Mouse (Mus musculus) limb, embryonic 14.5 days (tissue): ENCODE data around the gene Lrba. TPM values are rescaled to one million over a fixed set of nuclear protein-coding genes. Genes with fewer than 3 reads are reported as not detected.

ENCODE experiments used
- ATAC-seq: fragments of 200-750 bp; cut with Nextera tagmentation; 2 replicates; pipeline ENCODE4 v1.8.0; 2017; ENCODE audit warnings: low read depth, moderate number of reproducible peaks, moderate TSS enrichment; ENCODE audit not compliant: low FRiP score
- DNase-seq: peaks from one replicate; pipeline ENCODE4 v3.0.0-alpha.2; 2015; ENCODE audit warnings: low spot score
- H3K27ac ChIP-seq: fragments of 300-500 bp; sonication (generic); replicated peaks from 2 replicates; pipeline ENCODE4 v1.5.1; 2014; ENCODE audit warnings: low read depth, mild to moderate bottlenecking, low read length, moderate library complexity, mixed read lengths
- H3K27me3 ChIP-seq: fragments of 300-500 bp; sonication (generic); 2 replicates; pipeline ENCODE4 v1.6.1; 2014; ENCODE audit warnings: low read length, mixed read lengths; ENCODE audit not compliant: control insufficient read depth, insufficient read depth
- H3K36me3 ChIP-seq: fragments of 300-500 bp; sonication (generic); 2 replicates; pipeline ENCODE4 v1.6.1; 2014; ENCODE audit warnings: mild to moderate bottlenecking, low read length, moderate library complexity, mixed read lengths; ENCODE audit not compliant: control insufficient read depth, insufficient read depth
- H3K4me1 ChIP-seq: fragments of 300-500 bp; sonication (generic); 2 replicates; pipeline ENCODE4 v1.6.1; 2014; ENCODE audit warnings: antibody characterized with exemption, low read length, mixed read lengths; ENCODE audit not compliant: control insufficient read depth, insufficient read depth
- H3K4me2 ChIP-seq: fragments of 300-500 bp; sonication (generic); replicated peaks from 2 replicates; pipeline ENCODE4 v1.6.1; 2014; ENCODE audit warnings: low read depth, mild to moderate bottlenecking, low read length, moderate library complexity; ENCODE audit not compliant: severe bottlenecking
- H3K4me3 ChIP-seq: fragments of 300-500 bp; sonication (generic); replicated peaks from 2 replicates; pipeline ENCODE4 v1.5.1; 2014; ENCODE audit warnings: low read length
- H3K9ac ChIP-seq: fragments of 300-500 bp; sonication (generic); 2 replicates; pipeline ENCODE4 v1.6.1; 2014; ENCODE audit warnings: mild to moderate bottlenecking, low read depth, low read length, moderate library complexity; ENCODE audit not compliant: severe bottlenecking
- H3K9me3 ChIP-seq: fragments of 300-500 bp; sonication (generic); 2 replicates; pipeline ENCODE4 v1.6.1; 2016; ENCODE audit warnings: low read length; ENCODE audit not compliant: control insufficient read depth
- POLR2A ChIP-seq: fragments of 200-500 bp; IDR thresholded peaks from 2 replicates; pipeline ENCODE4 v1.8.0; 2012; ENCODE audit warnings: inconsistent platforms, mild to moderate bottlenecking, moderate library complexity, borderline replicate concordance; ENCODE audit not compliant: insufficient read depth, insufficient read length; ENCODE audit errors: extremely low read depth
- WGBS: fragments of 180-500 bp; shearing (Covaris S2); extraction: QIAGEN DNeasy Blood & Tissue Kit; methylation state at CpG from one replicate; pipeline ENCODE4 v1.1.7; 2014; 5-methylcytosine and 5-hydroxymethylcytosine counted together
- polyA plus RNA-seq, 2 experiments: library from polyadenylated mRNA; depleted of rRNA in 1 of 2; stranded (reverse) in 1 of 2; unstranded in 1 of 2; fragments of >200 nt; fragmentation: Nextera tagmentation in 1 of 2; extraction: Ambion mirVana in 1 of 2; gene quantifications; 2 replicates each; pipeline versions ENCODE4 v1.2.1 to v1.2.3; 2012 to 2014

Gene Lrba
- polyA plus RNA-seq, 2 experiments: 8.9 to 13.6 TPM

DNA sequence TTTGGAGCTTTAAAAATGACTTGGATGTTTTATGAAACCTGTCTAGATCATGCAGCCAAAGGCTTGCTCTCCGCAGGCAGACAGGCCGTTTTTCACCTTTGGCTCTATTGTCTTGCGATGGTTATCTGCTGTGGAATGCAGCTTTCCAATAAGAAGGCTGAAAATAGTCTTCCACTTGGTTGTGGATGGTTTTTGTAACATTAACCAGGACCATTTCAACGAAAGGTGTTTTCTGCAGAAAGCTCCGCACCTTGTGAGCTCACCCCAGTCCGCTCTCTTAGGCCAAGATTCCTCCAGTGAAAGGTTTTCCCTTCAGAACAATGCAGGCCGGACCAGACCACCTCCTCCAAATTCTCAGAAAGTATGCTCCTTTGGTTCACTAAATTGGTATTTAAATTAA lies 536.0 kb downstream of the Lrba start:
- ATAC-seq: no peak
- H3K27me3 ChIP-seq: no peaks in the 10 kb centered on the region
- H3K9me3 ChIP-seq: no peaks in the 10 kb centered on the region
- no peak overlapping the region for H3K9ac ChIP-seq
- peak overlapping the region; percentile 55; the same call in 1 of the 2 replicates for H3K27ac ChIP-seq
- no peak for TF ChIP-seq POLR2A
- H3K36me3 ChIP-seq: no peaks in the 10 kb centered on the region
- 58% methylated on average over 7 of the region's 7 CpGs for WGBS
- no peak overlapping the region for H3K4me3 ChIP-seq
- H3K4me1 ChIP-seq: peaks cover 5% of the 10 kb centered on the region; the same call in 1 of the 2 replicates
- DNase-seq: no peak
- 0 out of 2 replicates have a peak overlapping the region, but pooled peaks have one; percentile 11 for H3K4me2 ChIP-seq

DNA sequence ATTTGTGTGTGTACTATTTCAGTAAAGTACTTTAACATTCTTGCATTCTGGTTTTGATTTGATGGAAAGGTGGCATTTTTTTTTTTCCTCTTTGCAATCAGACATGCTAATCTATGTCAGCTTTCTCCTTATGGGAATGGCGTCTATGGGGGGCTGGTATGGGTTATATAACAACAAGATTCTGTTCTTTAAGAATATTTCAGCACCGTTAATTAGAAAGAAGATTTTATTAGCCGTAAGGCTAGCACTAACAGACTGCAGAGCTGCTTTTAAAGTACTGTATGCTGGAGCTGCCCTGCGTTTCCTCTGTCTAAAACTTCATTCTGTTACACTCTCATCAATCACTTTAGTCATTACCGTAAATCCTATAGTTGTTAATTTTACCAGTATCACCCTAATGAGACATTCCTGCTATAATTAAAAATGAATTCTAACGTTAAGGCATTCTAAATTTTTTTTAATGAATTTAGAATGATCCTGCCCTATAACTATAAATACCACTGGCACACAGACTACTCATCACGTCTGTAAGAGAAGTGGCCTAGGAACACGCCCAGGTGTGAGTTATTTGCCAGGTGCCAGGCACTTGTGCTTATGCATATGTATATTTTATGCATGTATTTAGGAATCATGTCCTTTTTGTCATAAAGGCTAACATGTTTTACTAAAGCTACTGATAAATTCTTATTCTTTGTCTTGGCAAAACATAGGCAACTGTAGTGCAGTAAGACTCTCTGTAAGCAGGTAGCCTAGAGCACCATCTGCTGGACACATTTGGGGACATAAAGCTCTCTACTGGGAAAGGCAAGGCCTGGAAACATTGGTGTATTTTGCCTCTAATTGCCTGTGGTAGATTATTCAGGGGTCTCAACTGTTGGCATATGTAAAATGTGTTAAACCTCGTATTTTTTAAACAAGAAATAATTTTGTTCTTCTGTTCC lies 536.9 kb downstream of the Lrba start:
- Histone ChIP-seq H3K27ac (peak overlapping the region; percentile 35; the same call in 1 of the 2 replicates), H3K4me3 (no peak overlapping the region), H3K36me3 (no peaks in the 10 kb centered on the region), H3K4me1 (peaks cover 5% of the 10 kb centered on the region; the same call in 1 of the 2 replicates), H3K27me3 (no peaks in the 10 kb centered on the region), H3K4me2 (0 out of 2 replicates have a peak overlapping the region, but pooled peaks have one; percentile 4), H3K9me3 (no peaks in the 10 kb centered on the region), H3K9ac (no peak overlapping the region)
- 26% methylated on average over 9 of the region's 9 CpGs for WGBS
- DNase-seq (peak; percentile 91), ATAC-seq (peak; percentile 70)
- TF ChIP-seq POLR2A: no peak

DNA sequence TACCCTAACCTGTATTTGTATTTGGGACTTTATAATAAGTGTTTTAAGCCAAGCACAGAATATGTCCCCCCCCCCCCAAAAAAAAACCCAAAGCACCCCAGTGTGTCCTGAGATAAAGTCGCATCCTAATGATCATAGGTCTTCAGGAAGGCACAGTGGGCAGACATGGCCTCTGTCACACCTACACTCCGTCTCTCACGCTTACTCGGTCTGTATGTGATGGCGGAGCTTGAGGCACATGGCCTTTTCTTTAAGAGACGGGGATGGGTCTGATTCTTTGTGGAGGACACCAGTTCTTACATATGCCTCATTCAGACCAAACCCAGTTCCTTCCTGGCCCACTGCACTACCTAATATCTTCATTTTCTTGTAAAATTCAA lies 537.5 kb downstream of the Lrba start:
- peaks cover 5% of the 10 kb centered on the region; the same call in 1 of the 2 replicates for H3K4me1 ChIP-seq
- no peak for TF ChIP-seq POLR2A
- no peak for DNase-seq
- H3K4me2 ChIP-seq: no peak overlapping the region
- H3K9me3 ChIP-seq: no peaks in the 10 kb centered on the region
- H3K27ac ChIP-seq: peak overlapping the region; percentile 2; the same call in 1 of the 2 replicates
- no peak overlapping the region for H3K9ac ChIP-seq
- no peak for ATAC-seq
- H3K27me3 ChIP-seq: no peaks in the 10 kb centered on the region
- WGBS: 69% methylated on average over 6 of the region's 6 CpGs
- H3K4me3 ChIP-seq: no peak overlapping the region
- no peaks in the 10 kb centered on the region for H3K36me3 ChIP-seq

DNA sequence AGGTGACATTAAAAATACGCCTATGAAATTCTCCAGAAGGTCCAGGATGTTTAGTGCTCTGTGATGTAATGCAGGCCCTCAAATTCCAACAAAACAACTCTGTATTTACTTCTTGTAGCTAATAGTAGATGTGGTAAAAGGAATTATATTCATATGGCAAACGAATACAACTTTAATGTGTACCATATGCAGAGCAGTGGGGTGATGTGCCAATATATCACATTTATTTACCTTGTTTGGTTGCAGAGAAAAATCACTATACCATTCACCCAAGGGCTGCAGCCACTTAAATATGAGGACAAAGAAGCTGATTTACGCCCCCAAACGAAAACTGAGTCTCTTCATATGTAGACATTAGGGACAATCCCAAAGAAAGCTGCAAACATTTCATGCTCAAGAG lies 538.0 kb downstream of the Lrba start:
- 52% methylated on average over 4 of the region's 4 CpGs for WGBS
- H3K36me3 ChIP-seq: no peaks in the 10 kb centered on the region
- H3K4me2 ChIP-seq: no peak overlapping the region
- H3K27ac ChIP-seq: 0 out of 2 replicates have a peak overlapping the region, but pooled peaks have one; percentile 2
- ATAC-seq (no peak), DNase-seq (no peak)
- H3K27me3 ChIP-seq: no peaks in the 10 kb centered on the region
- no peaks in the 10 kb centered on the region for H3K9me3 ChIP-seq
- H3K9ac ChIP-seq: no peak overlapping the region
- TF ChIP-seq POLR2A: no peak
- H3K4me1 ChIP-seq: peaks cover 3% of the 10 kb centered on the region; the same call in 1 of the 2 replicates
- no peak overlapping the region for H3K4me3 ChIP-seq

DNA sequence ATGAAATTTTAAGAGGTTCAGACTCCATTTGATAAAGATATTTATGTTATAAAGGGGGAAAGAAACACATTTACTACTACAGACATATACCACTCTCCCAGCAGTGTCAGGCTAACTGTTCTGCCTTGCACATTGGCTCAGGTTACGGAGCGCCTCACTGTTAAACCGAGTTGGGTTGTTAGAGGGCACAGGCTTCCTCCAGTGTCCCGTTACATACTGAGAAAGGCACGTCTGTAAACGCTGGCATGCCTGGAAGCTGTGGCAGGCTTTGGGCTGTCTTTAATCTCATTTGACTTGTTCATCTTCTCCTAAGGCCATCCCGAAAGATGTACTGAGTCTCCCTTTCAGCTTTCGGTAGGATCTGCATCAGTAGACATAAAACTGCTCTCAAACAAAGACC lies 544.1 kb downstream of the Lrba start:
- Histone ChIP-seq H3K9ac (0 out of 2 replicates have a peak overlapping the region, but pooled peaks have one; percentile 18), H3K27me3 (no peaks in the 10 kb centered on the region), H3K9me3 (no peaks in the 10 kb centered on the region), H3K4me1 (peaks cover 10% of the 10 kb centered on the region), H3K36me3 (no peaks in the 10 kb centered on the region), H3K27ac (no peak overlapping the region), H3K4me3 (no peak overlapping the region), H3K4me2 (peak overlapping the region; percentile 27; the same call in 1 of the 2 replicates)
- peak; percentile 49 for DNase-seq
- 6% methylated on average over 8 of the region's 8 CpGs for WGBS
- ATAC-seq: peak; percentile 79; the same call in 1 of the 2 replicates
- no peak for TF ChIP-seq POLR2A
